Mouse (Mus musculus): ENCODE measurements at regions not wholly inside any gene's neighbourhood (a gene's known extent, or its start where the extent isn't known, plus 50 kb on each side); places are given as distances from the start of the nearest gene placed in this dataset.

DNA sequence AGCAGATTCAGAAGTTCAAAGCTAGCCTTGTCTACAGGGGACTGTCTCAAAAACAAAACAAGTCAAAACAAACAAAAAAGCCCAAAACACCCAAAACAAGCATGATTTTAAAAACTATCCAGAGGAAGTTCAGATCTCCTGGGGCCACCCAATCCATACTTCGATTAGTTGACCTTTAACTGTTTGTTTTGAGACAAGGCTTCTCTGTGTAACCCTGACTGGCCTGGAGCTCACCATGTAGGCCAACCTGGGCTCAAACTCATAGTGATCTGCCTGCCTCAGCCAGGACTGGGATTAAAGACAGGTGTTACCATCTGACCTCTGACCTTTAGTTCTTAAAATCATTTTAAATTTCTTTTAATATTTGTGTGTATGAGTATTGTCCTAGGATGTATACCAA, 66.1 kb upstream of the 1600014C23Rik start:
- no peak for DNase-seq (ENCODE audit: low spot score)

DNA sequence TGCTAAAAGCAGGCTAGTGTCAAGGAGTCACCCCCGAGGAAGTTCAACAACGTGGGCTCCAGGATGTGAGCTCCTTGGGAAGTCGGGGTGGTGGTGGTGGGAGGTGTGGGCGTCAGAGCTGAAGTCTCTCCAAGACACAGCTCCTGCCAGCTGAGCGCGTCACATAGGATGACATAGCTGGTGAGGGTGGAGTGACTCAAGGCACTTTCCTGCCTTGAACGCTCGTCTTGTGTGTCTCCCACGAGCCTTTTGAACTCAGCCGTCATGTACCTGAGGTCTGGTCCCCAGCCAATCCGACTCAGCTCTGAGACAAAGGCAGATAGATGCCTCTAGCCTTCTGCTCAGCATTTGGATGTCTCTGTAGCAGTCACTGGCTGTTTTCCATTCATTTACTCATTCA, 65.4 kb upstream of the 1600014C23Rik start:
- DNase-seq (ENCODE audit: low spot score) = no peak

DNA sequence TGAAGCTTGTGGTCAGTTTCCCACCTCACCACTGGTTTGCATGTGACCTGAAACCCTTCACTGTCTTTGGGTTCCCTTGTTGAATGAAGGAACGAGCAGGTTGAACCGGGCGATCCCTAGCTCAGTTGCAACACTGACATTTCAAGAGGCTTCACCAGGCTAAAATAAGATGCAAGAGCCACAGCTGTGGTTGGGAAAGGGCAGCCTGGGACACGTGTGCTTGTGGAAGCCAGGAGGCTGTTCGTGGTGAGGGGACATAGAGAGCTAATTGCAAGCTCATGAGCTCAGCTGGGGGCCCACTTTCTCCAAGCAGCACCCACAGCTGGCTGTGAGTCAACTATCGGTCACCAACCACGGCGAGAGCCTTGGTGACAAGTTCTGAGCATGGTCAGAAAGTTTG, 64.8 kb upstream of the 1600014C23Rik start:
- no peak for DNase-seq (ENCODE audit: low spot score)

DNA sequence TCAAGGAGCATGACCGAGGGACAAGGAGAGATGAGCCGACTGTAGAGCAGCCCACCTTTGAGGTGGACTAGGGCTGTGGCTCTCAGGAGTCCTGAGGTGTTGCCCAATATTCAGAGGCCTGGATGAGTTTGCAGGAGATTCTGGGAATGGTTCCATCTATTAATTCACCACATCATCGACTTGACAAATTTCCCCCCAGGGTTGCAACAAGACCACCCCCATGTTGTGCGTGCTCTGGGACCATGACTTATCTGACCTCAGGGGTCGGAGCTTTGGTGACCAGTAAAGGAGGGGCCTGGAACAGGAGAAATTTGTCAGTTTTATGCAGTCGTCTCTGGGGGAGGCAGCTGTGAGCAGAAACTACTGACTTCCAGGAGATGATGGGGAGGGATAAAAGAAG, 63.5 kb upstream of the 1600014C23Rik start:
- no peak for DNase-seq (ENCODE audit: low spot score)

DNA sequence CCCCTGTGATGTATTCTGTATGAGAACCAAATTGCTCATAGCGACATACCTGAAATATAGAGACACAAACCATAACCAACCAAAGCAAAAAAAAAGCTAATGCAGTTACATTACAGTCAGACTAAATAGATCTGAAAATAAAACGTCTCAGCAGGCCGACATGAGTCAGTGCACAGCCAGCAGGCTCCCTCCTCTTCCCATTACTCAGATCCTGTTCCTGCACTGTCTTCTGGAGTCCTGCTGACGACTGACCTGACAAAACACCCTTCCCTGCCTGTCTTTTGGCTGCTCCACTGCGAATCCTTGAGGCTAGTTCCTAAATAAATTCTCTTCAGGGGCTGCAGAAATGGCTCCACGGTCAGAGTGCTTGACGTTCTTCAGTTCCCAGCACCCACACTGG, 61.3 kb upstream of the 1600014C23Rik start:
- no peak for DNase-seq (ENCODE audit: low spot score)

DNA sequence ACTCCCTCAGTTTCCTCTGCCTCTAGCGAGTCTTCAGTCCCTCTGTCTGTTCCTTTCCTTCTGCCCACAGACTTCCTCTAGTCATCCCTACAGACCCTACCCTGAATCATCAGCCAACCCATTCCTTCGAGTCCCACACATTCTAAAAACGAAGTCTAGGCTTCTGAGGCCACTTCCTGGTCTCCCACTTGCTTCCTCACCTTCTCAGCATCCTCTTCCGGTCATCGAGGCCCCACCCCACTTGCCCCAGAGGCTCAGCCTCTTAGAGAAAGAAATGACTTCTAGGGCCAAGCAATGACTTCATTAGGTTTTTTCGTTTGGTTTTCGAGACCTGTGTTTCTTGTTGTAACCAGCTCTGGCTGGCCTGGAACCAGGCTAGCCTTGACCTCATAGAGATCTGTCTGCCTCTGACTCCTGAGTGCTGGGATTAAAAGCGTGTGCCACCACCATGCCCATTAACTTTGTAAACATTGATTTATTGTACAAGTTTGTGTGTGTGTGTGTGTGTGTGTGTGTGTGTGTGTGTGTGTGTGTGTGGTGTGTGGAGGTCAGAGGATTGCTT, 57.4 kb upstream of the 1600014C23Rik start:
- no peak for DNase-seq (ENCODE audit: low spot score)

DNA sequence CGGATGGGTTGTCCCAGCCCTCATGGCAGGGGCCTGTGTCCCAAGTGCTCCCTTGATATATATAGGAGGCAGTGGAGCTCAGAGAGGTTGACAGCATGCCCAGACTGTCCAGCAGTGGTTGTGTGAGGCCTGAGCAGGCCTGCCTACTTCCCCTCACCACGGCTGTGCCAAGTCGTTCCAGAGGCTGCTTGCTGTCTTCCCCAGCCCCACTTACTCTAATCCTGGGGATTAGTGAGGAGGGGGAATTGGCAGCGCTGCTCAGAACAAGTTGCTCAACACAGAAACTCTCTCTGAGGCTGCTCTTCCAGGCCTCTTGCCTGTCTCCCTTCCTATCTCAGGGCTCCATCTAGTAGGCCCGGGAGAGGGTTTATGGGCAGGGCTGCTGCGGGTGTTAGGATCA, 56.1 kb upstream of the 1600014C23Rik start:
- no peak for DNase-seq (ENCODE audit: low spot score)

DNA sequence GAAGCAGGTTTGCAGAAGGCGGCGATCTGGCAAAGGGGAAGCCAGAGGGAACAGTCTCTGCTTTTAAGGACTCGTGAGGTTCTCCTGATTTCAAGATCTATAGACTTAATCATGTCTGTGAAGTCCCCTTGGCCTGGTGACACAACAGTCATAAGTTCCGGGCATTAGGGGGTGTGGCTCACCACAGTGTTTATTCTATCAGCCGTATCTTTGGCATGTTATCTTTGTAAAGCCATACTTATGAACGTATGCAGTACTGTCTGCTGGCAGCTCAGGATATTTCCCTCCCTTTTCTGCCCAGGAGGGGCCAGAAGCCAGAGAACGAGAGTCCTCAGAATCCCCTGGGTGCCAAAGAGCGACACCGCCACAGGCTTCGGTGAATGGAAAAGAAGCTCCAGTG, 51.3 kb upstream of the 1600014C23Rik start:
- DNase-seq (ENCODE audit: low spot score) = no peak

DNA sequence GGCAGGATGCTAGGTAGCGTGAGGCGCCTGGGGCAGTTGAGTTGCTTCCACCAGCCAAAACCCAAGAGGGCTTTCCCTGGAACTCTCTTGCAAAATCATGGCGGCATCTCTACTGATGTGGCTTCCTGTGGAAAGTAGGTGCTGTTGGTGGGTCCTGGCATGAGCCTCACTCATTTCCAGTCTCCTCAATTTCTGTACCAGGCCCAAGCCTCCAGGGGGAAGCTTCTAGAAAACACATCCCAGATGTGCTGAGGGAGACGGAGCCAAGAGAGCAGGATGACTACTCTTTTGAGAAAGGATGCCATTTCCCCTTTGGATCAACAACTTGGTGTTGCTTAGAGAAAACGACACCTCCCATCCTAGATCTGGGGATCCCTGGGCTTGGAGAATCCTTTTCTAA, 50.9 kb upstream of the 1600014C23Rik start:
- no peak for DNase-seq (ENCODE audit: low spot score)
